In genomic region chr8:70625104-70625503, GRCm38 (mm10) we compare ENCODE assay signal across 9 mouse cellular contexts. TPM values are rescaled to one million over a fixed set of nuclear protein-coding genes. Genes with fewer than 3 reads are reported as not detected.
DNase-seq lines count a peak whose midpoint lies in the region; ATAC-seq lines count a peak whose summit lies in the region.
"Had no signal": no experiment of that assay in that cellular context is flagged by ENCODE, and none has a peak within 500 bp of the region (broad histone marks: within the 10 kb centered on the region; RNA-seq: fewer than 3 reads in every experiment).

No protein-coding gene starts in this region.

- no peak overlapping the region for H3K4me2 ChIP-seq in midbrain, embryonic 14.5 days (ENCODE audit: low read length)
- H3K4me2 ChIP-seq in midbrain, embryonic 15.5 days: no peak overlapping the region
- H3K4me2 ChIP-seq in limb, embryonic 12.5 days: peak overlapping the region; percentile 19

- WGBS in midbrain, embryonic 14.5 days: 20% methylated on average over 5 of the region's 5 CpGs
- 28% methylated on average over 5 of the region's 5 CpGs for WGBS in midbrain, embryonic 15.5 days
- 24% methylated on average over 5 of the region's 5 CpGs for WGBS in embryonic facial prominence, embryonic 10.5 days
- 20% methylated on average over 5 of the region's 5 CpGs for WGBS in limb, embryonic 12.5 days

- H3K9me3 ChIP-seq in midbrain, embryonic 14.5 days (ENCODE audit: control insufficient read depth, low read length): no peaks in the 10 kb centered on the region
- no peaks in the 10 kb centered on the region for H3K9me3 ChIP-seq in midbrain, embryonic 15.5 days
- no peaks in the 10 kb centered on the region for H3K9me3 ChIP-seq in embryonic facial prominence, embryonic 10.5 days
- H3K9me3 ChIP-seq in limb, embryonic 12.5 days: no peaks in the 10 kb centered on the region

- no peak overlapping the region for H3K9ac ChIP-seq in midbrain, embryonic 14.5 days (replicated peaks; ENCODE audit: low read length)
- no peak overlapping the region for H3K9ac ChIP-seq in midbrain, embryonic 15.5 days
- no peak overlapping the region for H3K9ac ChIP-seq in limb, embryonic 12.5 days (replicated peaks)

- no peak for ATAC-seq in midbrain, embryonic 14.5 days (ENCODE audit: low FRiP score, low TSS enrichment)
- no peak for ATAC-seq in midbrain, embryonic 15.5 days (replicated peaks)
- ATAC-seq in limb, embryonic 12.5 days (ENCODE audit: insufficient number of reproducible peaks, insufficient read depth, low FRiP score, low TSS enrichment, low read depth): no peak
- no peak for ATAC-seq in erythroid progenitor cell, adult 5-6 weeks (replicated peaks; ENCODE audit: low FRiP score, poor library complexity, severe bottlenecking)
- ATAC-seq: Patski had no signal

- peaks cover 9% of the 10 kb centered on the region for H3K4me1 ChIP-seq in midbrain, embryonic 14.5 days (ENCODE audit: control insufficient read depth, insufficient read depth, low read length)
- peaks cover 10% of the 10 kb centered on the region for H3K4me1 ChIP-seq in midbrain, embryonic 15.5 days
- peaks cover 27% of the 10 kb centered on the region for H3K4me1 ChIP-seq in embryonic facial prominence, embryonic 10.5 days
- peaks cover 14% of the 10 kb centered on the region for H3K4me1 ChIP-seq in limb, embryonic 12.5 days (replicated peaks)

- DNase-seq in cerebellum, adult 9-11 months: peak; percentile 29
- no peak for DNase-seq in cerebellum, adult 9-10 months
- peak; percentile 63 for DNase-seq in midbrain, embryonic 14.5 days
- peak; percentile 80 for DNase-seq in embryonic facial prominence, embryonic 10.5 days (ENCODE audit: low spot score)
- peak; percentile 75 for DNase-seq in splenic B cell, adult 2 months (ENCODE audit: low read depth, low spot score)

- H3K27ac ChIP-seq in midbrain, embryonic 14.5 days (replicated peaks; ENCODE audit: low read depth, low read length): no peak overlapping the region
- no peak overlapping the region for H3K27ac ChIP-seq in midbrain, embryonic 15.5 days
- H3K27ac ChIP-seq in embryonic facial prominence, embryonic 10.5 days (replicated peaks): no peak overlapping the region; the same call in 1 of the 2 replicates
- H3K27ac ChIP-seq in limb, embryonic 12.5 days: 0 out of 2 replicates have a peak overlapping the region, but pooled peaks have one; percentile 53

- H3K36me3 ChIP-seq in midbrain, embryonic 14.5 days (ENCODE audit: control insufficient read depth, insufficient read depth, low read length): no peaks in the 10 kb centered on the region
- no peaks in the 10 kb centered on the region for H3K36me3 ChIP-seq in midbrain, embryonic 15.5 days (replicated peaks)
- H3K36me3 ChIP-seq in embryonic facial prominence, embryonic 10.5 days (replicated peaks): no peaks in the 10 kb centered on the region
- H3K36me3 ChIP-seq in limb, embryonic 12.5 days: no peaks in the 10 kb centered on the region
- no peaks in the 10 kb centered on the region for H3K36me3 ChIP-seq in splenic B cell, adult 2 months (ENCODE audit: control insufficient read depth, insufficient read depth, low read length, poor library complexity, severe bottlenecking)

- H3K4me3 ChIP-seq in midbrain, embryonic 14.5 days (replicated peaks; ENCODE audit: low read depth, low read length): no peak overlapping the region
- H3K4me3 ChIP-seq in midbrain, embryonic 15.5 days: no peak overlapping the region
- H3K4me3 ChIP-seq in embryonic facial prominence, embryonic 10.5 days: peak overlapping the region; percentile 25; the same call in 1 of the 2 replicates
- H3K4me3 ChIP-seq in limb, embryonic 12.5 days (replicated peaks): no peak overlapping the region

- H3K27me3 ChIP-seq in midbrain, embryonic 14.5 days (ENCODE audit: control insufficient read depth, insufficient read depth, low read length): no peaks in the 10 kb centered on the region
- peaks cover 8% of the 10 kb centered on the region; the same call in 1 of the 2 replicates for H3K27me3 ChIP-seq in midbrain, embryonic 15.5 days (replicated peaks)
- H3K27me3 ChIP-seq in embryonic facial prominence, embryonic 10.5 days (replicated peaks; ENCODE audit: low read depth, poor library complexity, severe bottlenecking): peaks cover 31% of the 10 kb centered on the region
- H3K27me3 ChIP-seq in limb, embryonic 12.5 days: peaks cover 29% of the 10 kb centered on the region
- H3K27me3 ChIP-seq in splenic B cell, adult 2 months (ENCODE audit: control insufficient read depth, insufficient read depth, low read length, poor library complexity, severe bottlenecking): no peaks in the 10 kb centered on the region
- H3K27me3 ChIP-seq: Patski had no signal

RNA-seq across cellular contexts. Expression of gene Gdf15, which starts 7.2 kb away (rescaled TPM):
- 0.16 and 0.20 TPM in 2 replicates for polyA plus RNA-seq in midbrain, embryonic 14.5 days (2014; fragmentation: Nextera tagmentation; extraction: Ambion mirVana)
- polyA plus RNA-seq in midbrain, embryonic 15.5 days (2015; fragmentation: Nextera tagmentation; extraction: Ambion mirVana): 0.13 and 0.19 TPM in 2 replicates
- 0.14 TPM in 1 of 2 replicates, not detected in the other for polyA plus RNA-seq in embryonic facial prominence, embryonic 10.5 days (2016; fragmentation: Nextera tagmentation; extraction: Ambion mirVana)
- polyA plus RNA-seq in limb, embryonic 12.5 days (2016; fragmentation: Nextera tagmentation; extraction: Ambion mirVana): 0.15 TPM in 1 of 2 replicates, not detected in the other
- not detected in 2 replicates for total RNA-seq in erythroid progenitor cell, adult 5-6 weeks (2015; ENCODE audit: low replicate concordance)
- not detected in 2 replicates for total RNA-seq in erythroid progenitor cell, adult 5-6 weeks (2017; ENCODE audit: low replicate concordance)

RNA-seq across cellular contexts. Expression of gene Lrrc25, which starts 9.1 kb away (rescaled TPM):
- 0.34 and 1.1 TPM in 2 replicates for polyA plus RNA-seq in midbrain, embryonic 14.5 days (2014; fragmentation: Nextera tagmentation; extraction: Ambion mirVana)
- polyA plus RNA-seq in midbrain, embryonic 15.5 days (2015; fragmentation: Nextera tagmentation; extraction: Ambion mirVana): 1.2 and 1.6 TPM in 2 replicates
- 0.77 and 0.79 TPM in 2 replicates for polyA plus RNA-seq in embryonic facial prominence, embryonic 10.5 days (2016; fragmentation: Nextera tagmentation; extraction: Ambion mirVana)
- polyA plus RNA-seq in limb, embryonic 12.5 days (2016; fragmentation: Nextera tagmentation; extraction: Ambion mirVana): 0.76 and 1.2 TPM in 2 replicates
- total RNA-seq in erythroid progenitor cell, adult 5-6 weeks (2015; ENCODE audit: low replicate concordance): 2.5 and 11.7 TPM in 2 replicates
- 2.3 and 3.5 TPM in 2 replicates for total RNA-seq in erythroid progenitor cell, adult 5-6 weeks (2017; ENCODE audit: low replicate concordance)

RNA-seq across cellular contexts. Expression of gene Ssbp4, which starts 16.4 kb away (rescaled TPM):
- polyA plus RNA-seq in midbrain, embryonic 14.5 days (2014; fragmentation: Nextera tagmentation; extraction: Ambion mirVana): 172 and 213 TPM in 2 replicates
- 175 and 189 TPM in 2 replicates for polyA plus RNA-seq in midbrain, embryonic 15.5 days (2015; fragmentation: Nextera tagmentation; extraction: Ambion mirVana)
- polyA plus RNA-seq in embryonic facial prominence, embryonic 10.5 days (2016; fragmentation: Nextera tagmentation; extraction: Ambion mirVana): 105 and 109 TPM in 2 replicates
- polyA plus RNA-seq in limb, embryonic 12.5 days (2016; fragmentation: Nextera tagmentation; extraction: Ambion mirVana): 137 and 151 TPM in 2 replicates
- 9.0 and 13.0 TPM in 2 replicates for total RNA-seq in erythroid progenitor cell, adult 5-6 weeks (2015; ENCODE audit: low replicate concordance)
- total RNA-seq in erythroid progenitor cell, adult 5-6 weeks (2017; ENCODE audit: low replicate concordance): 18.1 and 30.6 TPM in 2 replicates

RNA-seq across cellular contexts. Expression of gene Isyna1, which starts 30.9 kb away (rescaled TPM):
- 91.9 and 101 TPM in 2 replicates for polyA plus RNA-seq in midbrain, embryonic 14.5 days (2014; fragmentation: Nextera tagmentation; extraction: Ambion mirVana)
- polyA plus RNA-seq in midbrain, embryonic 15.5 days (2015; fragmentation: Nextera tagmentation; extraction: Ambion mirVana): 175 and 176 TPM in 2 replicates
- 184 and 187 TPM in 2 replicates for polyA plus RNA-seq in embryonic facial prominence, embryonic 10.5 days (2016; fragmentation: Nextera tagmentation; extraction: Ambion mirVana)
- 177 and 180 TPM in 2 replicates for polyA plus RNA-seq in limb, embryonic 12.5 days (2016; fragmentation: Nextera tagmentation; extraction: Ambion mirVana)
- total RNA-seq in erythroid progenitor cell, adult 5-6 weeks (2015; ENCODE audit: low replicate concordance): 5.8 and 15.9 TPM in 2 replicates
- total RNA-seq in erythroid progenitor cell, adult 5-6 weeks (2017; ENCODE audit: low replicate concordance): 2.5 and 8.0 TPM in 2 replicates

RNA-seq across cellular contexts. Expression of gene Pgpep1, which starts 35.1 kb away (rescaled TPM):
- 86.9 and 95.8 TPM in 2 replicates for polyA plus RNA-seq in midbrain, embryonic 14.5 days (2014; fragmentation: Nextera tagmentation; extraction: Ambion mirVana)
- 70.1 and 74.5 TPM in 2 replicates for polyA plus RNA-seq in midbrain, embryonic 15.5 days (2015; fragmentation: Nextera tagmentation; extraction: Ambion mirVana)
- polyA plus RNA-seq in embryonic facial prominence, embryonic 10.5 days (2016; fragmentation: Nextera tagmentation; extraction: Ambion mirVana): 51.8 and 52.7 TPM in 2 replicates
- 45.7 and 53.9 TPM in 2 replicates for polyA plus RNA-seq in limb, embryonic 12.5 days (2016; fragmentation: Nextera tagmentation; extraction: Ambion mirVana)
- total RNA-seq in erythroid progenitor cell, adult 5-6 weeks (2015; ENCODE audit: low replicate concordance): 0.36 and 6.3 TPM in 2 replicates
- under 0.01 and 3.0 TPM in 2 replicates for total RNA-seq in erythroid progenitor cell, adult 5-6 weeks (2017; ENCODE audit: low replicate concordance)
